Mouse (Mus musculus) embryonic fibroblast, embryonic 13.5 days (primary cell): ENCODE measurements around the gene Gm47841.

Experiments used
- CTCF ChIP-seq: IDR thresholded peaks from 2 replicates; pipeline ENCODE4 v1.5.1; 2011; ENCODE audit warnings: mild to moderate bottlenecking, control low read depth, low read length, moderate library complexity, borderline replicate concordance; ENCODE audit not compliant: insufficient read depth
- POLR2A ChIP-seq: IDR thresholded peaks from 2 replicates; pipeline ENCODE4 v1.6.1; 2011; ENCODE audit warnings: low read depth, mild to moderate bottlenecking, control low read depth, low read length, moderate library complexity

GRCm38 (mm10) chr15:101077001-101077812, 30.0 kb upstream of the Gm47841 start:
- TF ChIP-seq POLR2A = no peak
- TF ChIP-seq CTCF = no peak
